Mouse (Mus musculus): Measurements from ENCODE around the gene Ppm1d. TPM values are rescaled to one million over a fixed set of nuclear protein-coding genes. Genes with fewer than 3 reads are reported as not detected.

Gene Ppm1d
- polyA plus RNA-seq, 2 experiments, result 14.4 to 17.4 TPM

DNA sequence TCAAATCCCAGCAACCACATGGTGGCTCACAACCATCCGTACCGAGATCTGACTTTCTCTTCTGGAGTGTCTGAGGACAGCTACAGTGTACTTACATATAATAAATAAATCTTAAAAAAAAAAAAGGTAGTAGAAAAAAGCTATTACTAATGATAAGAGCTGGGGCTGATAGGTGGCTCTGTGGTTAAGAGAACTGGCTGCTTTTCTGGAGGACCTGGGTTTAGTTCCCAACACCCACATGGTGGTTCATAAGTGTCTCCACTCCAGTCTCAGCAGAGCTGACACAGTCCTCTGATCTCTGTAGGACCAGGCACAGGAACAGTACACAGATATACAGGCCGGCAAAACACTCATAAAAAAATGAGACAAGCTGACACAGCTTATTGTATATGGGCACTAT, 9.9 kb upstream of the Ppm1d start:
- no peaks in the 10 kb centered on the region for H3K4me1 ChIP-seq (ENCODE audit: control insufficient read depth, insufficient read depth, low read length)
- no peak overlapping the region for H3K4me3 ChIP-seq (replicated peaks; ENCODE audit: low read length)
- H3K27me3 ChIP-seq (ENCODE audit: control insufficient read depth, insufficient read depth, low read length), result no peaks in the 10 kb centered on the region
- no peak for TF ChIP-seq POLR2A (IDR thresholded peaks at IDR 0.05; ENCODE audit: borderline replicate concordance, extremely low read depth, insufficient read depth, insufficient read length)
- no peaks in the 10 kb centered on the region for H3K9me3 ChIP-seq (ENCODE audit: control insufficient read depth, low read length)
- ATAC-seq (ENCODE audit: low FRiP score, low read depth) (no peak), DNase-seq (ENCODE audit: low spot score) (no peak)
- H3K36me3 ChIP-seq (ENCODE audit: control insufficient read depth, insufficient read depth, low read length), result no peaks in the 10 kb centered on the region
- no peak overlapping the region for H3K9ac ChIP-seq (ENCODE audit: low read depth, low read length, severe bottlenecking)
- WGBS, result 80% methylated on average over 3 of the region's 3 CpGs
- H3K4me2 ChIP-seq (replicated peaks; ENCODE audit: low read depth, low read length, severe bottlenecking), result no peak overlapping the region
- H3K27ac ChIP-seq (replicated peaks; ENCODE audit: low read depth, low read length), result no peak overlapping the region

- H3K4me2 ChIP-seq (replicated peaks; ENCODE audit: low read depth, low read length, severe bottlenecking), result no peak overlapping the region
- H3K9me3 ChIP-seq (ENCODE audit: control insufficient read depth, low read length), result no peaks in the 10 kb centered on the region
- H3K36me3 ChIP-seq (ENCODE audit: control insufficient read depth, insufficient read depth, low read length), result no peaks in the 10 kb centered on the region
- ATAC-seq (ENCODE audit: low FRiP score, low read depth) (no peak), DNase-seq (ENCODE audit: low spot score) (no peak)
- TF ChIP-seq POLR2A (IDR thresholded peaks at IDR 0.05; ENCODE audit: borderline replicate concordance, extremely low read depth, insufficient read depth, insufficient read length), result no peak
- 54% methylated on average over 2 of the region's 2 CpGs for WGBS
- H3K27me3 ChIP-seq (ENCODE audit: control insufficient read depth, insufficient read depth, low read length), result no peaks in the 10 kb centered on the region
- H3K4me3 ChIP-seq (replicated peaks; ENCODE audit: low read length), result no peak overlapping the region
- no peaks in the 10 kb centered on the region for H3K4me1 ChIP-seq (ENCODE audit: control insufficient read depth, insufficient read depth, low read length)
- no peak overlapping the region for H3K9ac ChIP-seq (ENCODE audit: low read depth, low read length, severe bottlenecking)
- no peak overlapping the region for H3K27ac ChIP-seq (replicated peaks; ENCODE audit: low read depth, low read length)
Observed at GRCm38 (mm10) chr11:85301836-85302235, 9.2 kb upstream of the Ppm1d start.

DNA sequence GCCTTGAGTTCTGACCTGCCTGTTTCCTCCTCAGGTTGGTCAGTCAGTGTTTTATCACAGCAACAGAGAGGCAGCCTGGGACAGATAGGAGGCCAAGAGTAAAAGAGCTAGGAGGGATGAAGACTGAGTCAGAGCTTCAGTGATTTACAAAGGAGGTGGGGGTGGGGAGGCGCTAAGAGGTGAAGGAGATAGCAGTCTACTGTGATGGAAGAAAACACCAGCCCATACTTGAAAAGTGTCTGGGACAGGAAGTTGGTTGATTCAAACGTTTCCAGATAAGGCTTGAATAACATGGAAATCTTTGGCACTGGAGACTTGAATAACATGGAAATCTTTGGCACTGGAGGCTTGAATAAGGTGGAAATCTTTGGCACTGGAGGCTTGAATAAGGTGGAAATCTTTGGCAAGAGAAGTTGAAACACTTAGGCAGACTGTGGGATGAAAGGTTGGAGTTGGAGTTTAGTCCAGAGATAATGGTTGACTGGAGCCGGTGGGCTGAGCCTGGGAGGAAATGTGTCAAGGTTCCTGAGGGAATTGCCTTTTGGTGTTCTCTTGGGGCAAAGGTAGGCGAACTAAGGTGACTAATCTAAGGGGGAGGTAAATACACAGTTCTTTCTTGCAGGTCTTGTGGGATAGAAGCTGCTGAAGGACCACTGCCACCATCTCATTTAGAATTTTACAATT, 4.3 kb upstream of the Ppm1d start:
- Histone ChIP-seq H3K27ac (replicated peaks; ENCODE audit: low read depth, low read length) (no peak overlapping the region), H3K27me3 (ENCODE audit: control insufficient read depth, insufficient read depth, low read length) (no peaks in the 10 kb centered on the region), H3K9me3 (ENCODE audit: control insufficient read depth, low read length) (no peaks in the 10 kb centered on the region), H3K4me1 (ENCODE audit: control insufficient read depth, insufficient read depth, low read length) (0 out of 2 replicates have a peak, but pooled peaks cover 3% of the 10 kb centered on the region), H3K4me3 (replicated peaks; ENCODE audit: low read length) (no peak overlapping the region), H3K4me2 (replicated peaks; ENCODE audit: low read depth, low read length, severe bottlenecking) (no peak overlapping the region), H3K36me3 (ENCODE audit: control insufficient read depth, insufficient read depth, low read length) (no peaks in the 10 kb centered on the region), H3K9ac (ENCODE audit: low read depth, low read length, severe bottlenecking) (no peak overlapping the region)
- TF ChIP-seq POLR2A (IDR thresholded peaks at IDR 0.05; ENCODE audit: borderline replicate concordance, extremely low read depth, insufficient read depth, insufficient read length), result no peak
- no peak for DNase-seq (ENCODE audit: low spot score)
- WGBS, result 54% methylated on average over 4 of the region's 4 CpGs
- ATAC-seq (ENCODE audit: low FRiP score, low read depth), result no peak

GRCm38 (mm10) chr11:85308799-85309198, 2.2 kb upstream of the Ppm1d start:
- TF ChIP-seq POLR2A (IDR thresholded peaks at IDR 0.05; ENCODE audit: borderline replicate concordance, extremely low read depth, insufficient read depth, insufficient read length), result no peak
- Histone ChIP-seq H3K4me2 (replicated peaks; ENCODE audit: low read depth, low read length, severe bottlenecking) (no peak overlapping the region), H3K4me1 (ENCODE audit: control insufficient read depth, insufficient read depth, low read length) (peaks cover 12% of the 10 kb centered on the region), H3K9ac (ENCODE audit: low read depth, low read length, severe bottlenecking) (no peak overlapping the region), H3K27ac (replicated peaks; ENCODE audit: low read depth, low read length) (no peak overlapping the region), H3K4me3 (replicated peaks; ENCODE audit: low read length) (no peak overlapping the region), H3K36me3 (ENCODE audit: control insufficient read depth, insufficient read depth, low read length) (no peaks in the 10 kb centered on the region), H3K27me3 (ENCODE audit: control insufficient read depth, insufficient read depth, low read length) (no peaks in the 10 kb centered on the region), H3K9me3 (ENCODE audit: control insufficient read depth, low read length) (no peaks in the 10 kb centered on the region)
- ATAC-seq (ENCODE audit: low FRiP score, low read depth) (no peak), DNase-seq (ENCODE audit: low spot score) (no peak)
- 63% methylated on average over 2 of the region's 2 CpGs for WGBS

DNA sequence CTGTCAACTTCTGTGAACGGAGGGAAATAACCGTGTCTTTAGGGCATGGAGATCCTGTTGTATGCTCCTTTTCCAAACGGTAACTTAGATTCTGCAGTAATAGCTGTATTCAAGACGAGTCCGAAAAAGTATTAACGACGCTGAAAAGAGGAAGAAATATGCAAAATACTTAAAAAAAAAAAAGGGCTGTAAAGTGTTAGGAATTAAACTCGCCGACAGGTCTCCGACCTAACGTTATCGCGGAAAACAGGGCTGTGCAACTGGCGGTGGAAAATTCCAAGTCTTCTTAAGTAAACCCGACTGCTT, 684 bp upstream of the Ppm1d start:
- WGBS, result 1% methylated on average over 15 of the region's 15 CpGs
- DNase-seq (ENCODE audit: low spot score) (no peak), ATAC-seq (ENCODE audit: low FRiP score, low read depth) (no peak)
- TF ChIP-seq POLR2A (IDR thresholded peaks at IDR 0.05; ENCODE audit: borderline replicate concordance, extremely low read depth, insufficient read depth, insufficient read length), result no peak
- Histone ChIP-seq H3K4me2 (replicated peaks; ENCODE audit: low read depth, low read length, severe bottlenecking) (peak overlapping the region; percentile 80), H3K4me3 (replicated peaks; ENCODE audit: low read length) (peak overlapping the region; percentile 92), H3K9me3 (ENCODE audit: control insufficient read depth, low read length) (no peaks in the 10 kb centered on the region), H3K27me3 (ENCODE audit: control insufficient read depth, insufficient read depth, low read length) (no peaks in the 10 kb centered on the region), H3K9ac (ENCODE audit: low read depth, low read length, severe bottlenecking) (peak overlapping the region; percentile 88), H3K27ac (replicated peaks; ENCODE audit: low read depth, low read length) (peak overlapping the region; percentile 76), H3K4me1 (ENCODE audit: control insufficient read depth, insufficient read depth, low read length) (peaks cover 13% of the 10 kb centered on the region), H3K36me3 (ENCODE audit: control insufficient read depth, insufficient read depth, low read length) (0 out of 2 replicates have a peak, but pooled peaks cover 2% of the 10 kb centered on the region)

Measured in limb, embryonic 14.5 days (tissue).